Mouse (Mus musculus): ENCODE measurements around the gene Tceal7. TPM values are rescaled to one million over a fixed set of nuclear protein-coding genes. Genes with fewer than 3 reads are reported as not detected.
"Not testable (repeated sequence)": the region's sequence is repeated elsewhere in the genome, so short reads cannot be mapped to it uniquely, and the experiment has no call there.

Gene Tceal7
- 56.8 and 88.7 TPM in 2 replicates for polyA plus RNA-seq (2012; rRNA removed)
- polyA plus RNA-seq (2014; fragmentation: Nextera tagmentation; extraction: Ambion mirVana): 74.4 and 121 TPM in 2 replicates

- H3K36me3 ChIP-seq (ENCODE audit: control insufficient read depth, insufficient read depth, low read length); DNase-seq (ENCODE audit: low spot score); H3K27ac ChIP-seq (replicated peaks; ENCODE audit: low read depth, low read length); H3K27me3 ChIP-seq (ENCODE audit: control insufficient read depth, insufficient read depth, low read length); H3K9ac ChIP-seq (ENCODE audit: low read depth, low read length, severe bottlenecking); H3K9me3 ChIP-seq (ENCODE audit: control insufficient read depth, low read length); H3K4me1 ChIP-seq (ENCODE audit: control insufficient read depth, insufficient read depth, low read length): not testable (repeated sequence)
- peak within 1 kb of the TSS; percentile 41 for H3K4me2 ChIP-seq (replicated peaks; ENCODE audit: low read depth, low read length, severe bottlenecking)
- 30% methylated on average over 8 of the region's 67 CpGs for WGBS
- ATAC-seq (ENCODE audit: low FRiP score, low read depth): peak; percentile 67
- peak within 1 kb of the TSS; percentile 28 for H3K4me3 ChIP-seq (replicated peaks; ENCODE audit: low read length)
These were observed at the start of gene Tceal7, which contains the start of gene Bex1 for GRCm38 (mm10) chrX:136214729-136215677. TSS of gene Tceal7 (plus strand) at chrX:136214779. TSS of gene Bex1 (minus strand) at chrX:136215513.

- 0 out of 2 replicates have a peak overlapping the region, but pooled peaks have one; percentile 75 for H3K9ac ChIP-seq (ENCODE audit: low read depth, low read length, severe bottlenecking)
These were observed 44.0 kb upstream of the Tceal7 start for GRCm38 (mm10) chrX:136170625-136171024.

GRCm38 (mm10) chrX:136171189-136172117 lies 43.1 kb upstream of the Tceal7 start:
- WGBS: 24% methylated on average over 24 of the region's 24 CpGs
- DNase-seq (ENCODE audit: low spot score) (peak; percentile 87), ATAC-seq (ENCODE audit: low FRiP score, low read depth) (peak; percentile 67)
- H3K4me3 ChIP-seq (replicated peaks; ENCODE audit: low read length): peak overlapping the region; percentile 55
- H3K27me3 ChIP-seq (ENCODE audit: control insufficient read depth, insufficient read depth, low read length): no peaks in the 10 kb centered on the region
- H3K36me3 ChIP-seq (ENCODE audit: control insufficient read depth, insufficient read depth, low read length): peaks cover 8% of the 10 kb centered on the region; the same call in 1 of the 2 replicates
- H3K4me2 ChIP-seq (replicated peaks; ENCODE audit: low read depth, low read length, severe bottlenecking): peak overlapping the region; percentile 48
- H3K9ac ChIP-seq (ENCODE audit: low read depth, low read length, severe bottlenecking): peak overlapping the region; percentile 75
- peak overlapping the region; percentile 91 for H3K27ac ChIP-seq (replicated peaks; ENCODE audit: low read depth, low read length)
- no peaks in the 10 kb centered on the region for H3K9me3 ChIP-seq (ENCODE audit: control insufficient read depth, low read length)
- H3K4me1 ChIP-seq (ENCODE audit: control insufficient read depth, insufficient read depth, low read length): no peaks in the 10 kb centered on the region
- TF ChIP-seq POLR2A (IDR thresholded peaks at IDR 0.05; ENCODE audit: borderline replicate concordance, extremely low read depth, insufficient read depth, insufficient read length): no peak

More at GRCm38 (mm10) chrX:136170625-136171024, 44.0 kb upstream of the Tceal7 start:
- Histone ChIP-seq H3K4me1 (ENCODE audit: control insufficient read depth, insufficient read depth, low read length) (no peaks in the 10 kb centered on the region), H3K9me3 (ENCODE audit: control insufficient read depth, low read length) (no peaks in the 10 kb centered on the region), H3K4me2 (replicated peaks; ENCODE audit: low read depth, low read length, severe bottlenecking) (peak overlapping the region; percentile 48), H3K27me3 (ENCODE audit: control insufficient read depth, insufficient read depth, low read length) (no peaks in the 10 kb centered on the region), H3K36me3 (ENCODE audit: control insufficient read depth, insufficient read depth, low read length) (peaks cover 8% of the 10 kb centered on the region; the same call in 1 of the 2 replicates), H3K4me3 (replicated peaks; ENCODE audit: low read length) (peak overlapping the region; percentile 55), H3K27ac (replicated peaks; ENCODE audit: low read depth, low read length) (no peak overlapping the region)
- no peak for TF ChIP-seq POLR2A (IDR thresholded peaks at IDR 0.05; ENCODE audit: borderline replicate concordance, extremely low read depth, insufficient read depth, insufficient read length)
- ATAC-seq (ENCODE audit: low FRiP score, low read depth) (no peak), DNase-seq (ENCODE audit: low spot score) (no peak)
- WGBS: 63% methylated on average over 10 of the region's 10 CpGs

- no peaks in the 10 kb centered on the region for H3K4me1 ChIP-seq (ENCODE audit: control insufficient read depth, insufficient read depth, low read length)
- ATAC-seq (ENCODE audit: low FRiP score, low read depth) (peak; percentile 97), DNase-seq (ENCODE audit: low spot score) (peak; percentile 95)
- no peaks in the 10 kb centered on the region for H3K27me3 ChIP-seq (ENCODE audit: control insufficient read depth, insufficient read depth, low read length)
- H3K4me2 ChIP-seq (replicated peaks; ENCODE audit: low read depth, low read length, severe bottlenecking): peak within 1 kb of the TSS; percentile 48
- peak within 1 kb of the TSS; percentile 55 for H3K4me3 ChIP-seq (replicated peaks; ENCODE audit: low read length)
- H3K9ac ChIP-seq (ENCODE audit: low read depth, low read length, severe bottlenecking): peak within 1 kb of the TSS; percentile 75
- 19% methylated on average over 10 of the region's 10 CpGs for WGBS
- H3K27ac ChIP-seq (replicated peaks; ENCODE audit: low read depth, low read length): peak within 1 kb of the TSS; percentile 91
- no peaks in the 10 kb centered on the region for H3K9me3 ChIP-seq (ENCODE audit: control insufficient read depth, low read length)
- peak; percentile 55; the same call in 1 of the 2 replicates for TF ChIP-seq POLR2A (IDR thresholded peaks at IDR 0.05; ENCODE audit: borderline replicate concordance, extremely low read depth, insufficient read depth, insufficient read length)
- peaks cover 8% of the 10 kb centered on the region; the same call in 1 of the 2 replicates for H3K36me3 ChIP-seq (ENCODE audit: control insufficient read depth, insufficient read depth, low read length)
These were observed 42.4 kb upstream of the Tceal7 start, which contains the start of gene Tceal8 for GRCm38 (mm10) chrX:136172118-136172551. TSS of gene Tceal8 (minus strand) at chrX:136172342.
